Mouse (Mus musculus): ENCODE measurements at regions not wholly inside any gene's neighbourhood (a gene's known extent, or its start where the extent isn't known, plus 50 kb on each side); places are given as distances from the start of the nearest gene placed in this dataset.

- H3K4me1 ChIP-seq (replicated peaks), result peaks cover 9% of the 10 kb centered on the region
- no peak overlapping the region for H3K27ac ChIP-seq
- no peak overlapping the region for H3K4me2 ChIP-seq
- H3K9ac ChIP-seq, result no peak overlapping the region
- ATAC-seq (ENCODE audit: low FRiP score), result no peak
- H3K36me3 ChIP-seq, result no peaks in the 10 kb centered on the region
- H3K9me3 ChIP-seq, result no peaks in the 10 kb centered on the region
- no peaks in the 10 kb centered on the region for H3K27me3 ChIP-seq
- H3K4me3 ChIP-seq, result no peak overlapping the region
- 59% methylated on average over 6 of the region's 6 CpGs for WGBS
Measured at GRCm38 (mm10) chr16:9336063-9336462, 506.2 kb downstream of the 1810013L24Rik start.

GRCm38 (mm10) chr16:9339456-9339855 lies 509.6 kb downstream of the 1810013L24Rik start:
- H3K4me2 ChIP-seq, result no peak overlapping the region
- ATAC-seq (ENCODE audit: low FRiP score), result no peak
- H3K27ac ChIP-seq, result no peak overlapping the region
- H3K9ac ChIP-seq, result no peak overlapping the region
- 68% methylated on average over 3 of the region's 3 CpGs for WGBS
- H3K27me3 ChIP-seq, result no peaks in the 10 kb centered on the region
- no peak overlapping the region for H3K4me3 ChIP-seq
- no peaks in the 10 kb centered on the region for H3K9me3 ChIP-seq
- peaks cover 11% of the 10 kb centered on the region; the same call in 1 of the 2 replicates for H3K4me1 ChIP-seq (replicated peaks)
- H3K36me3 ChIP-seq, result no peaks in the 10 kb centered on the region

DNA sequence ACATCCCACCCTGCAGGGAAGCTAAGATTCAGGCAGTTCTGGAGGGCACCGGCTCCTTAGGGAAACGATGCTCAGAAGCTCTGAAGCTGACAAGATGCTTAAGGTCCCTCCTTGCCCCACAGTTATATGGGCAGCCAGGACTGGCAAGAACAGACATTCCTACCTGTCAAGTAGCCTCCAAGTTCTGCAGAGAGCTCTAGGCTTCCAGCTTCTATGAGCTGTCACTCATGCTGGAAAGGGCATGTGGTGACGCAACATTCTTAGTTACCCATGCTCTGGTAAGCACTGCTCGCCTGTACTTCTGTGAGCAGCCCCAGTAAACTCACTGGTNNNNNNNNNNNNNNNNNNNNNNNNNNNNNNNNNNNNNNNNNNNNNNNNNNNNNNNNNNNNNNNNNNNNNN lies 511.3 kb downstream of the 1810013L24Rik start:
- no peak overlapping the region for H3K4me3 ChIP-seq
- no peaks in the 10 kb centered on the region for H3K27me3 ChIP-seq
- ATAC-seq (ENCODE audit: low FRiP score), result no peak
- H3K27ac ChIP-seq, result no peak overlapping the region
- 0 out of 2 replicates have a peak, but pooled peaks cover 8% of the 10 kb centered on the region for H3K4me1 ChIP-seq (replicated peaks)
- H3K4me2 ChIP-seq, result no peak overlapping the region
- no peak overlapping the region for H3K9ac ChIP-seq
- no peaks in the 10 kb centered on the region for H3K36me3 ChIP-seq
- no peaks in the 10 kb centered on the region for H3K9me3 ChIP-seq
- WGBS, result 84% methylated on average over 4 of the region's 4 CpGs

DNA sequence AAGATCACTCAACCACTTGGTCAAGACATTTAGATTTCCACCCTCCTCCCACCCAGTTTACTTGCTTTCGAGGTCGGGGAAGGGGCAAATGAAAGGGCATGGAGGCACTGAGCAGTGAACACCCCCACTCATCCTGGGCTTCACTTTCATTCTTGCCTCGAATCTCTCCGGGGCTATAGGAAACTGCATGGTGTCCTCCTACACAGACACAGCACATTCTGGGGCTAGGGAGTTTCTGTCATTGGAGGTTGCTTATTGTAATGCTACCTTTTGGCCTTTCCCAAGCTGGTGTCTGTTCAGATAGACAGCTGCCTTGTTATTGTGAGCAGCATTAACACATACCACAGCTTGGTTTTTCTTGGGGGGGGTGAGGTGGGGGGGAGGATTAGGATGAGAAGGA lies 523.9 kb downstream of the 1810013L24Rik start:
- Histone ChIP-seq H3K9ac (no peak overlapping the region), H3K4me1 (replicated peaks) (no peaks in the 10 kb centered on the region), H3K4me2 (no peak overlapping the region), H3K27ac (no peak overlapping the region), H3K4me3 (no peak overlapping the region), H3K36me3 (no peaks in the 10 kb centered on the region), H3K27me3 (no peaks in the 10 kb centered on the region), H3K9me3 (no peaks in the 10 kb centered on the region)
- no peak for ATAC-seq (ENCODE audit: low FRiP score)
- 81% methylated on average over 4 of the region's 4 CpGs for WGBS

DNA sequence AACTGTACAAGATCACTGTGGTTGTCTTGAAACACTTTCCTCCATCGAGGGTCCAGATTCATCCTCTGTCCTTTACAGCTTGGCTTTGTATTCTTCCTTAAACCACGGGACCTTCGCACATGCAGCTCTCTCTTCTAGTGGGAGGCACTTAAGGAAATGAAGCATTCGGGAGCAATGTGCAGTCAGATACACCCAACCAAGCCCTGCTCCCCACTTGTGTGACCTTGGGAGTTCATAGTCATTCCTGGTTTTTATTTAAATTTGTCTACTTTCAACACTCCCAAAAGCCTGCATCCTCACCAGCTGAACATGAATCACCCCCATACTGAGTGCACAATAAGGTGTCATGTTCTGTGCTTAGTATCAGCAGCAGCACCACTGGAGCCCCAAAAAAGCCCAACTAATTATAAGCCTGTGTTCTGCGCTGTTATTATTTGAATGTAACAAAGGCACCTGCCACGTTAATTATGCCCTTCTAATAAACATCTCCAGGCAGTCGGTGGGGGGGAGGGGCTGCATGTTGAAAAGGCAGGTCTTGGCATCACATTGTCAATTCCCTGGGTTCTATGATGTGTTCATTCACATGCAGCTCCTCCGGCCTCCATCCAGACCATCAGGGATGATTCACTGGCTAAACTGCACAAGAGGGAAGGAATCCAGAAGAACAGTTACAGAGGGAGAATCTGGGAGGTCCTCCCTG lies 524.6 kb downstream of the 1810013L24Rik start:
- H3K4me3 ChIP-seq, result no peak overlapping the region
- WGBS, result 69% methylated on average over 8 of the region's 8 CpGs
- no peak overlapping the region for H3K27ac ChIP-seq
- no peaks in the 10 kb centered on the region for H3K36me3 ChIP-seq
- no peaks in the 10 kb centered on the region for H3K4me1 ChIP-seq (replicated peaks)
- no peak overlapping the region for H3K4me2 ChIP-seq
- no peak overlapping the region for H3K9ac ChIP-seq
- no peaks in the 10 kb centered on the region for H3K9me3 ChIP-seq
- H3K27me3 ChIP-seq, result no peaks in the 10 kb centered on the region
- no peak for ATAC-seq (ENCODE audit: low FRiP score)

- H3K9ac ChIP-seq, result no peak overlapping the region
- no peak overlapping the region for H3K4me2 ChIP-seq
- H3K4me3 ChIP-seq, result no peak overlapping the region
- H3K4me1 ChIP-seq (replicated peaks), result no peaks in the 10 kb centered on the region
- WGBS, result 92% methylated on average over 4 of the region's 4 CpGs
- ATAC-seq (ENCODE audit: low FRiP score), result no peak
- no peaks in the 10 kb centered on the region for H3K36me3 ChIP-seq
- H3K27me3 ChIP-seq, result no peaks in the 10 kb centered on the region
- no peak overlapping the region for H3K27ac ChIP-seq
- no peaks in the 10 kb centered on the region for H3K9me3 ChIP-seq
Measured at GRCm38 (mm10) chr16:9358651-9359050, 528.8 kb downstream of the 1810013L24Rik start.

DNA sequence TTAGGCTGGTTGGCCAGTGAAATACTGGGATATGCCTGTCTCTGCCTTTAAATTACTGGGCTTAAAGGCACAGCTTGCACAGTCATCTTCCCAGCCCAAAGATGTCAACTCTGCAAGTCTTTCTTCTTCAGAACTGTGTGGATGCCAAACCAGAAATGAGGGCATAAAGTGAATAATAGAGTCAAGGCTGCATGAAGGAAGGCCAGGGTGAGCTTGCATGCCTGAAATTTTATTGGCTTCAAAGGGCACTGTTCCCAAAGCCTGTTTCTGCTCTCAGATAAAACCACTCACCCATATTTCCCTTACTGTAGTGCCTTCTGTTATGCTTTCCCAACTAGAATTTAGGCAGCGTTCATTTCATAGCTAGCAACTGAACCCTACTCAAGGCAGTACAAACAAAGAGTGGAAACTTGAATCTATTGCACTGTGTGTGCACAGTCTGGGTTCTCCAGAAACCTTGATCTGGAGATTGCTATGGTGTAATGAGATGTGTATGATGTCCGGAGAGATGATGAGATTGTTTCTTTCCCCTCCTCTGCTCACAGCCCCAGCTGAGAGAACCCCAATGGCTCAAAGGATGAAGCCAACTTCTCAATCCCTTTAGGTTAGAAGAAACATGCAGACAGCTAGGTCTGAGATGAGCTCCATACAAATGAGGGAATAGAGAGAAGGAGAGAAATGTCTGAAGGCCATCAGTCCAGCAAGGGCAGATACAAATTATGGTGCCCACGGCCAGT lies 529.7 kb downstream of the 1810013L24Rik start:
- WGBS, result 86% methylated on average over 3 of the region's 3 CpGs
- ATAC-seq (ENCODE audit: low FRiP score), result no peak

GRCm38 (mm10) chr16:9360741-9361255 lies 530.9 kb downstream of the 1810013L24Rik start:
- Histone ChIP-seq H3K27ac (no peak overlapping the region), H3K4me2 (no peak overlapping the region), H3K9ac (no peak overlapping the region), H3K27me3 (no peaks in the 10 kb centered on the region), H3K9me3 (no peaks in the 10 kb centered on the region), H3K4me3 (no peak overlapping the region), H3K36me3 (no peaks in the 10 kb centered on the region), H3K4me1 (replicated peaks) (no peaks in the 10 kb centered on the region)
- 77% methylated on average over 3 of the region's 3 CpGs for WGBS
- ATAC-seq (ENCODE audit: low FRiP score), result no peak

More for the DNA sequence above, 529.7 kb downstream of the 1810013L24Rik start:
- Histone ChIP-seq H3K9ac (no peak overlapping the region), H3K9me3 (no peaks in the 10 kb centered on the region), H3K4me3 (no peak overlapping the region), H3K36me3 (no peaks in the 10 kb centered on the region), H3K4me2 (no peak overlapping the region), H3K27ac (no peak overlapping the region), H3K27me3 (no peaks in the 10 kb centered on the region), H3K4me1 (replicated peaks) (no peaks in the 10 kb centered on the region)

GRCm38 (mm10) chr16:9362116-9362515 lies 532.2 kb downstream of the 1810013L24Rik start:
- Histone ChIP-seq H3K9me3 (no peaks in the 10 kb centered on the region), H3K27ac (no peak overlapping the region), H3K4me3 (no peak overlapping the region), H3K36me3 (no peaks in the 10 kb centered on the region), H3K27me3 (no peaks in the 10 kb centered on the region), H3K4me1 (replicated peaks) (no peaks in the 10 kb centered on the region), H3K4me2 (no peak overlapping the region), H3K9ac (no peak overlapping the region; the same call in 1 of the 2 replicates)
- no peak for ATAC-seq (ENCODE audit: low FRiP score)
- 60% methylated on average over 11 of the region's 11 CpGs for WGBS

GRCm38 (mm10) chr16:9364105-9364504 lies 534.2 kb downstream of the 1810013L24Rik start:
- H3K9ac ChIP-seq, result no peak overlapping the region
- no peak overlapping the region for H3K27ac ChIP-seq
- WGBS, result 54% methylated on average over 2 of the region's 2 CpGs
- no peaks in the 10 kb centered on the region for H3K9me3 ChIP-seq
- no peak overlapping the region for H3K4me3 ChIP-seq
- no peaks in the 10 kb centered on the region for H3K4me1 ChIP-seq (replicated peaks)
- ATAC-seq (ENCODE audit: low FRiP score), result no peak
- no peaks in the 10 kb centered on the region for H3K36me3 ChIP-seq
- H3K27me3 ChIP-seq, result no peaks in the 10 kb centered on the region
- no peak overlapping the region for H3K4me2 ChIP-seq

DNA sequence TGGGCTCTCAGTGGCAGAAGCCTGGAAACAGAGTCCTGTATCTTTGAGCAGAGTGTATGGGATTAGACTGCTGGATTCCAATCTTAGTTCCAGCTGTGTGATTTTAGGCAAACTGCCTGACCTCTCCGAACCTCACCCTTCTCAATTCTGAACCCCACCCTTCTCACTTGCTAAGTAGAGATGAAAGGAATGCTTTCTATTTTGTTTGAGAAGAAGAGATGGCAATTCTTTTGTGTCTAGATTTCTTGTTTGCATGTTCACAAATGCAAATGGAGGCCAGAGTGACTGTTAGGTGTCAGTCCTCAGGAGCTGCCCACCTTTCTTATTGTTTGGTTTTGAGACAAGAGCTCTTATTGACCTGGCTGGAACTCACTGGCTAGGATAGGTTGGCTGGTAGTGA lies 561.1 kb downstream of the 1810013L24Rik start:
- Histone ChIP-seq H3K27ac (no peak overlapping the region), H3K4me2 (no peak overlapping the region), H3K9ac (no peak overlapping the region), H3K4me1 (replicated peaks) (no peaks in the 10 kb centered on the region), H3K4me3 (no peak overlapping the region), H3K27me3 (no peaks in the 10 kb centered on the region), H3K36me3 (no peaks in the 10 kb centered on the region), H3K9me3 (no peaks in the 10 kb centered on the region)
- 69% methylated on average over 1 of the region's 1 CpGs for WGBS
- no peak for ATAC-seq (ENCODE audit: low FRiP score)

DNA sequence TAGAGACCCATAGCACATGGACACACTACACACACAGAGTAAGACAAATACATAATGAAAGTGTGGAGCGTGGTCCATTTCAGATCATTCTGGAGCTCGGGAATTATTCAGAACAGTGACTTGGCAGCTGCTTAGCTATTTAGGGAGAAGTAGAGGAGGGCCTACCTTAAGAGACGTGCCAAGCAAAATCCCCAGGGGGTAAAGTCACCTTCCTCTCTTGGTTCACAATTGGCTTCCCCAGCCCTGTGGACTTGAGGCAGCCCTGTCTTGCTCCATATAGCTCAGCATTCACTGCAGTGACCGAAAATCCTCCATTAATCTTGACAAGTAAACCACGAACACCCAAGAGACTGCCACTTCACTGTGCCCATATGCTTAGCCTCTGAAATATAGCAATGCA lies 574.8 kb downstream of the 1810013L24Rik start:
- no peak overlapping the region for H3K9ac ChIP-seq
- H3K9me3 ChIP-seq, result no peaks in the 10 kb centered on the region
- H3K4me2 ChIP-seq, result no peak overlapping the region
- ATAC-seq (ENCODE audit: low FRiP score), result no peak
- H3K27ac ChIP-seq, result no peak overlapping the region
- no peak overlapping the region for H3K4me3 ChIP-seq
- 82% methylated on average over 5 of the region's 5 CpGs for whole genome bisulfite sequencing
- no peaks in the 10 kb centered on the region for H3K4me1 ChIP-seq (replicated peaks)
- H3K27me3 ChIP-seq, result no peaks in the 10 kb centered on the region
- H3K36me3 ChIP-seq, result no peaks in the 10 kb centered on the region

DNA sequence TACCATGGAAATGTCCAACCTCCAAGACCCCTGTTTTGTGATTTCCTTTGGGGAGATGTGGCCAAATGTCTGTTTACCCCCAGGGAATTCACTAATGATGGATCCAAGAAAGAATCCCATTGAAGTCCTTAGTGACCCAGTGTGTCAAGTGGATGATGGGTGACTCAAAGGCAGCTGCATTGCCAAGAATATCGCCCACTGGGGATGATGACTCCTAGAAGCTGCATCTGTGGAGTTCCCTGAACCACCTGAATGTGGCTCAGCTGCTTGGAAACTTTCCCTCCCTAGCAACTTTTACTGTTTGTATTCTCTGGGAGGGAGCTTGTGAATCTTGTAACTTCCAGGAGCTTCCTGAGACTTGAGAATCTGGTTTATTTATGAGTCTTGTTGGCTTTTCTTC lies 578.3 kb downstream of the 1810013L24Rik start:
- ATAC-seq (ENCODE audit: low FRiP score), result no peak
- no peaks in the 10 kb centered on the region for H3K27me3 ChIP-seq
- WGBS, result 71% methylated on average over 1 of the region's 1 CpGs

More for the DNA sequence above, 578.3 kb downstream of the 1810013L24Rik start:
- Histone ChIP-seq H3K4me1 (replicated peaks) (no peaks in the 10 kb centered on the region), H3K9me3 (no peaks in the 10 kb centered on the region), H3K27ac (no peak overlapping the region), H3K36me3 (no peaks in the 10 kb centered on the region), H3K4me2 (no peak overlapping the region), H3K9ac (no peak overlapping the region), H3K4me3 (no peak overlapping the region)
